In genomic region chrX:71214441-71215112, GRCm38 (mm10) we compare ENCODE assay signal across 7 mouse cellular contexts. TPM values are rescaled to one million over a fixed set of nuclear protein-coding genes. Genes with fewer than 3 reads are reported as not detected.
A peak's percentile ranks its signal among the peaks of the same experiment; 100 is the strongest.
DNase-seq lines count a peak whose midpoint lies in the region; ATAC-seq lines count a peak whose summit lies in the region.

No protein-coding gene starts in this region.

- ATAC-seq in inflammation-experienced regulatory T-cells, adult 6 months = peak; percentile 90
- peak; percentile 98 for ATAC-seq in megakaryocyte-erythroid progenitor cell, adult 5-6 weeks (replicated peaks; ENCODE audit: low FRiP score, low TSS enrichment, poor library complexity, severe bottlenecking)

- DNase-seq in adrenal gland, adult (ENCODE audit: inconsistent age in 2 of 2, low spot score in 1 of 2) = peak; percentile 90 to 93
- DNase-seq in embryo, embryonic 10.5 days (ENCODE audit: low spot score) = peak; percentile 89
- peak; percentile 86 for DNase-seq in gastrocnemius, postnatal 14 days
- peak; percentile 59 to 90 for DNase-seq in left cerebral cortex, postnatal 10 days (ENCODE audit: extremely low spot score in 1 of 2, low spot score in 2 of 2)
- peak; percentile 45 for DNase-seq in right cerebral cortex, postnatal 4 days

- intact Hi-C loops in gastrocnemius, postnatal 14 days (cut with DNase I; ENCODE audit: low total_unique reads) = loop anchor here (5.0 kb wide), 1 partner anchor 1788 kb away; no protein-coding TSS in a partner anchor
- intact Hi-C loops in left cerebral cortex, postnatal 10 days (cut with DNase I) = loop anchor here (10.0 kb wide), 1 partner anchor 630 kb away; no protein-coding TSS in a partner anchor

RNA-seq across cellular contexts. Expression of gene Mtm1, which starts 4.0 kb away (rescaled TPM):
- total RNA-seq in gastrocnemius, postnatal 14 days (2021) = 10 to 100 TPM in 1 of 2 experiments, 1 to 10 TPM in 1; 8.9 to 10.1 TPM
- 10 to 100 TPM in 2 of 3 experiments, 1 to 10 TPM in 1; 7.7 to 12.9 (median 11.1) TPM for polyA plus RNA-seq in inflammation-experienced regulatory T-cells, adult 6 months (2017; shearing (Covaris generic))
- 1 to 10 TPM; 4.2 to 4.9 TPM for total RNA-seq in left cerebral cortex, postnatal 10 days (2021)
- total RNA-seq in megakaryocyte-erythroid progenitor cell, adult 5-6 weeks (2014; fragmentation: Nextera tagmentation) = 4.3 and 5.1 TPM in 2 replicates
- total RNA-seq in megakaryocyte-erythroid progenitor cell, adult 5-6 weeks (2017) = 10.8 and 12.0 TPM in 2 replicates

Comparison
In these comparisons a context has a peak if more than half of its experiments do, and no peak if none do; other contexts are left out.
1. Peak in every context shown above with its lines: DNase-seq and ATAC-seq.